Mouse (Mus musculus) CH12.LX (cell line): ENCODE results near the gene Pam. TPM values are rescaled to one million over a fixed set of nuclear protein-coding genes. Genes with fewer than 3 reads are reported as not detected.

Source experiments
- DNase-seq: peaks from one replicate; pipeline ENCODE4 v3.0.0-alpha.2; 2013; ENCODE audit errors: extremely low read depth
- H3K27ac ChIP-seq: 2 replicates; pipeline ENCODE4 v1.5.1; 2012; ENCODE audit warnings: low read depth, mild to moderate bottlenecking, control low read depth, moderate library complexity; ENCODE audit not compliant: insufficient read depth
- H3K27me3 ChIP-seq: replicated peaks from 2 replicates; pipeline ENCODE3; 2012; ENCODE audit warnings: inconsistent platforms
- H3K36me3 ChIP-seq, 2 experiments: replicated peaks in 1 of 2; 2 replicates each; pipeline versions ENCODE3 to v1.6.1; 2012; ENCODE audit warnings: inconsistent platforms in 1 of 2, low read length in 1 of 2, mild to moderate bottlenecking in 1 of 2, mixed read lengths in 1 of 2, moderate library complexity in 1 of 2; ENCODE audit not compliant: control insufficient read depth in 1 of 2, insufficient read depth in 1 of 2
- H3K4me1 ChIP-seq, 2 experiments: 2 replicates each; pipeline ENCODE4 v1.6.1; 2012; ENCODE audit warnings: inconsistent platforms in 1 of 2, moderate library complexity in 1 of 2; ENCODE audit not compliant: insufficient read depth in 2 of 2, control insufficient read depth in 1 of 2
- H3K4me2 ChIP-seq: 2 replicates; pipeline ENCODE4 v1.6.1; 2012; ENCODE audit warnings: low read depth, mild to moderate bottlenecking, control low read depth; ENCODE audit not compliant: poor library complexity, insufficient read depth, severe bottlenecking
- H3K4me3 ChIP-seq, 3 experiments: fragments of 150-350 bp in 1 of 3; sonication (generic) in 1 of 3; replicated peaks in 1 of 3; 2 replicates each; pipeline versions ENCODE3 to v1.5.1; 2011 to 2012; ENCODE audit warnings: low read depth in 2 of 3, low read length in 2 of 3, mild to moderate bottlenecking in 2 of 3, moderate library complexity in 2 of 3, control low read depth in 1 of 3, improper control_type of control experiment in 1 of 3, inconsistent platforms in 1 of 3, mixed read lengths in 1 of 3; ENCODE audit not compliant: poor library complexity in 1 of 3
- H3K79me2 ChIP-seq: replicated peaks from 2 replicates; pipeline ENCODE4 v1.6.1; 2012; ENCODE audit warnings: mild to moderate bottlenecking, moderate library complexity; ENCODE audit not compliant: control insufficient read depth, poor library complexity, insufficient read depth, severe bottlenecking; ENCODE audit errors: extremely low read depth
- H3K9ac ChIP-seq: 2 replicates; pipeline ENCODE4 v1.6.1; 2012; ENCODE audit warnings: low read depth, mild to moderate bottlenecking, control low read depth, moderate library complexity; ENCODE audit not compliant: insufficient read depth
- H3K9me3 ChIP-seq: replicated peaks from 2 replicates; pipeline ENCODE3; 2012; ENCODE audit warnings: low read length, inconsistent platforms, mixed read lengths
- BHLHE40 ChIP-seq: IDR thresholded peaks from 2 replicates; pipeline ENCODE4 v1.6.1; 2011; ENCODE audit warnings: mild to moderate bottlenecking, low read depth, low read length, improper control_type of control experiment
- E2F4 ChIP-seq: IDR thresholded peaks from 2 replicates; pipeline ENCODE4 v1.6.1; 2011; ENCODE audit warnings: low read depth, low read length, improper control_type of control experiment; ENCODE audit not compliant: insufficient replicate concordance
- GABPA ChIP-seq: IDR thresholded peaks from 2 replicates; pipeline ENCODE4 v1.6.1; 2012; ENCODE audit warnings: low read depth, low read length, improper control_type of control experiment, inconsistent platforms; ENCODE audit not compliant: insufficient replicate concordance
- HCFC1 ChIP-seq: IDR thresholded peaks from 2 replicates; pipeline ENCODE4 v1.6.1; 2012; ENCODE audit warnings: low read depth, mild to moderate bottlenecking, inconsistent platforms, low read length, improper control_type of control experiment
- IRF4 ChIP-seq: IDR thresholded peaks from 2 replicates; pipeline ENCODE4 v1.6.1; 2014; ENCODE audit warnings: low read depth, mild to moderate bottlenecking, inconsistent platforms, low read length, improper control_type of control experiment
- MAX ChIP-seq: IDR thresholded peaks from 2 replicates; pipeline ENCODE4 v1.6.1; 2011; ENCODE audit warnings: low read length, improper control_type of control experiment
- MYC ChIP-seq: IDR thresholded peaks from 2 replicates; pipeline ENCODE4 v1.6.1; 2011; ENCODE audit warnings: low read depth, mild to moderate bottlenecking, improper control_type of control experiment, low read length
- POLR2A ChIP-seq: IDR thresholded peaks from 2 replicates; pipeline ENCODE4 v1.6.1; 2011; ENCODE audit warnings: low read depth, mild to moderate bottlenecking, improper control_type of control experiment, low read length
- POLR2AphosphoS2 ChIP-seq: IDR thresholded peaks from 2 replicates; pipeline ENCODE4 v1.6.1; 2011; ENCODE audit warnings: low read depth, low read length, improper control_type of control experiment
- RAD21 ChIP-seq: IDR thresholded peaks from 2 replicates; pipeline ENCODE4 v1.6.1; 2011; ENCODE audit warnings: low read depth, mild to moderate bottlenecking, low read length, improper control_type of control experiment, moderate library complexity
- RCOR1 ChIP-seq: conservative IDR thresholded peaks from 2 replicates; pipeline ENCODE4 v1.6.1; 2012; ENCODE audit warnings: low read depth, mild to moderate bottlenecking, inconsistent platforms, low read length, improper control_type of control experiment
- ZMIZ1 ChIP-seq: IDR thresholded peaks from 2 replicates; pipeline ENCODE4 v1.6.1; 2012; ENCODE audit warnings: low read depth, mild to moderate bottlenecking, inconsistent platforms, low read length, improper control_type of control experiment
- dilution Hi-C: fragments of 300-500 bp; cut with MboI; formaldehyde crosslinking; loops from 2 replicates; pipeline ENCODE4 v1.14.3; 2020; ENCODE audit warnings: low sequenced_read_pairs; ENCODE audit not compliant: extremely low pct_unique_long_range_greater_than_20kb, extremely low pct_ligation_motif_present
- in situ Hi-C: fragments of 300-500 bp; cut with MboI; formaldehyde crosslinking; loops from 3 replicates; pipeline ENCODE4 v1.14.3; 2019; ENCODE audit warnings: low sequenced_read_pairs, low pct_ligation_motif_present, low pct_unique_long_range_greater_than_20kb, mixed read lengths
- polyA plus RNA-seq: library from polyadenylated mRNA; unstranded; fragments of >175 nt; gene quantifications from 2 replicates; pipeline ENCODE4 v1.2.1, GENCODE M21; 2012; ENCODE audit warnings: low read depth; ENCODE audit not compliant: insufficient read length
- total RNA-seq, 2 experiments: library from RNA; depleted of rRNA; stranded (reverse); fragments of 300-350 nt in 1 of 2; fragments of >200 nt in 1 of 2; gene quantifications; 2 replicates each; pipeline ENCODE4 v1.2.3; 2012 to 2014

Gene Pam
- total and polyA plus RNA-seq, 3 experiments: 0.24 TPM; not detected in 2

GRCm38 (mm10) chr1:98059401-98059800 is 36.0 kb downstream of the Pam start:
- no peaks in the 10 kb centered on the region for H3K79me2 ChIP-seq
- dilution Hi-C loops: no loop called here
- no peak overlapping the region for H3K4me2 ChIP-seq
- no peak overlapping the region for H3K9ac ChIP-seq
- no peak for DNase-seq
- H3K27me3 ChIP-seq: no peaks in the 10 kb centered on the region
- H3K4me1 ChIP-seq: no peaks in the 10 kb centered on the region
- no peak for TF ChIP-seq MYC
- TF ChIP-seq BHLHE40: no peak
- no peak for TF ChIP-seq E2F4
- no peak for TF ChIP-seq RCOR1
- TF ChIP-seq, all 38 proteins: peak for 0
- in situ Hi-C loops: no loop called here
- no peaks in the 10 kb centered on the region for H3K36me3 ChIP-seq
- H3K4me3 ChIP-seq: no peak overlapping the region
- peaks cover 39% of the 10 kb centered on the region for H3K9me3 ChIP-seq
- H3K27ac ChIP-seq: no peak overlapping the region

- DNase-seq: no peak
- H3K9ac ChIP-seq: no peak overlapping the region
- no peaks in the 10 kb centered on the region for H3K4me1 ChIP-seq
- H3K27ac ChIP-seq: no peak overlapping the region
- no peaks in the 10 kb centered on the region for H3K36me3 ChIP-seq
- peaks cover 47% of the 10 kb centered on the region for H3K9me3 ChIP-seq
- dilution Hi-C loops: no loop called here
- no peaks in the 10 kb centered on the region for H3K27me3 ChIP-seq
- H3K79me2 ChIP-seq: no peaks in the 10 kb centered on the region
- no peak for TF ChIP-seq RAD21
- no peak for TF ChIP-seq HCFC1
- no peak for TF ChIP-seq ZMIZ1
- TF ChIP-seq MAX: no peak
- TF ChIP-seq GABPA: no peak
- no peak for TF ChIP-seq IRF4
- TF ChIP-seq POLR2AphosphoS2: no peak
- TF ChIP-seq BHLHE40: no peak
- no peak for TF ChIP-seq POLR2A
- TF ChIP-seq, all 38 proteins: peak for 0
- H3K4me2 ChIP-seq: no peak overlapping the region
- in situ Hi-C loops: no loop called here
- no peak overlapping the region for H3K4me3 ChIP-seq
Measured at GRCm38 (mm10) chr1:98056996-98057945, 38.2 kb downstream of the Pam start.

GRCm38 (mm10) chr1:98056277-98056676 is 39.2 kb downstream of the Pam start:
- peaks cover 48% of the 10 kb centered on the region for H3K9me3 ChIP-seq
- no peaks in the 10 kb centered on the region for H3K4me1 ChIP-seq
- no peak for DNase-seq
- no peak overlapping the region for H3K9ac ChIP-seq
- H3K27ac ChIP-seq: no peak overlapping the region
- H3K4me3 ChIP-seq: no peak overlapping the region
- H3K36me3 ChIP-seq: no peaks in the 10 kb centered on the region
- in situ Hi-C loops (no loop called here), dilution Hi-C loops (no loop called here)
- TF ChIP-seq MAX: no peak
- no peak overlapping the region for H3K4me2 ChIP-seq
- H3K79me2 ChIP-seq: no peaks in the 10 kb centered on the region
- no peaks in the 10 kb centered on the region for H3K27me3 ChIP-seq
